Mouse (Mus musculus): ENCODE data around the gene Baz2b. TPM values are rescaled to one million over a fixed set of nuclear protein-coding genes. Genes with fewer than 3 reads are reported as not detected.
"Not testable (repeated sequence)": the region's sequence is repeated elsewhere in the genome, so short reads cannot be mapped to it uniquely, and the experiment has no call there.

Gene Baz2b
- polyA plus RNA-seq, 1 experiment, result 13.7 TPM

DNA sequence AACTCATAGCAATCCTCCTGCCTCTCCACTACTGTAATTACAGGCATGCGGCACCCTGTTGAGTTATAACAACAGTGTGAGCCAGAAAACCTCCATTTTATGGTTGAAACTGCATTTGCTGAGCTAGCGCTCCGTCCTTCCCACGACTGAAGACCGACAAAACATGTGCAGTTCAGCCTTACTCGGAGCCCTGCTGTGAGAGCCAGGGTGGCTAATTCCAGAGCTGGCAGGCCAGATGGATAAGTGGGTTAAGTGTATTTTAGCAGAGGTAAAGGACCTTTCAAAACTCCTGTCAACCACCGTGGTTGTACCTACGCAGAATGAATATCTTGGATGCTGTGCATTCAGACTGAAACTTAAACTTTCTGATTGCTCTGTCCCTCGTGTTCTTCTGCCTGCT is 355.3 kb downstream of the Baz2b start:
- no peaks in the 10 kb centered on the region for H3K36me3 ChIP-seq (ENCODE audit: control insufficient read depth, insufficient read depth, low read length)
- H3K27me3 ChIP-seq (ENCODE audit: control insufficient read depth, insufficient read depth, low read length), result no peaks in the 10 kb centered on the region
- DNase-seq (ENCODE audit: low read depth in 1 of 2, low spot score in 2 of 2), result no peak
- H3K4me3 ChIP-seq (ENCODE audit: extremely low read depth, insufficient read depth, insufficient read length), result no peak overlapping the region
- TF ChIP-seq CTCF (IDR thresholded peaks at IDR 0.05; ENCODE audit: extremely low read depth, insufficient read depth, insufficient read length, insufficient replicate concordance) (no peak), POLR2A (IDR thresholded peaks at IDR 0.05; ENCODE audit: low read depth, low read length) (no peak)
- H3K4me1 ChIP-seq (ENCODE audit: control insufficient read depth, insufficient read depth, insufficient read length), result no peaks in the 10 kb centered on the region
- WGBS, result 93% methylated on average over 9 of the region's 9 CpGs
- H3K27ac ChIP-seq (ENCODE audit: insufficient read depth, low read length), result no peak overlapping the region

DNA sequence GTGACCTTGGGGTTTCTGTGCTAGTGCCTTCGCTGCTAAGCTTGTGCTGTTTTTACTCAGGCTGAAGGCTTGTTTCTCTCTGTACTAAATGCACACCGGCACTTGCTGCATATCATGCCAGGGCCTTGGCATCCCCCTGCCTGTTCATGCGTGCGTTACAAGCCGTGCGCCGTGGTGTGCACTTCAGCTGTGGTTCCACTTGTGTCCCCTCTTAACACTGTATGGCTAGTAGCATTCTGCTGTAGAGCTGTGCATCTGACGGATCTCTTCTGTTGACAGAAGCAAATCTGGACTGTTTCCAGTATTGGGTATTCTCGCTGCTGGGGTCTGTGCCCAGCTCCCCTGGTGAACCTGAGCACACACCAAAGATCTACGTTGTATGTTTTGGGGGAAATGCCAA is 356.1 kb downstream of the Baz2b start:
- WGBS, result 93% methylated on average over 10 of the region's 10 CpGs
- no peak for DNase-seq (ENCODE audit: low read depth in 1 of 2, low spot score in 2 of 2)
- Histone ChIP-seq H3K27ac (ENCODE audit: insufficient read depth, low read length) (no peak overlapping the region), H3K4me1 (ENCODE audit: control insufficient read depth, insufficient read depth, insufficient read length) (no peaks in the 10 kb centered on the region), H3K36me3 (ENCODE audit: control insufficient read depth, insufficient read depth, low read length) (no peaks in the 10 kb centered on the region), H3K27me3 (ENCODE audit: control insufficient read depth, insufficient read depth, low read length) (no peaks in the 10 kb centered on the region), H3K4me3 (ENCODE audit: extremely low read depth, insufficient read depth, insufficient read length) (no peak overlapping the region)
- TF ChIP-seq POLR2A (IDR thresholded peaks at IDR 0.05; ENCODE audit: low read depth, low read length) (no peak), CTCF (IDR thresholded peaks at IDR 0.05; ENCODE audit: extremely low read depth, insufficient read depth, insufficient read length, insufficient replicate concordance) (no peak)

DNA sequence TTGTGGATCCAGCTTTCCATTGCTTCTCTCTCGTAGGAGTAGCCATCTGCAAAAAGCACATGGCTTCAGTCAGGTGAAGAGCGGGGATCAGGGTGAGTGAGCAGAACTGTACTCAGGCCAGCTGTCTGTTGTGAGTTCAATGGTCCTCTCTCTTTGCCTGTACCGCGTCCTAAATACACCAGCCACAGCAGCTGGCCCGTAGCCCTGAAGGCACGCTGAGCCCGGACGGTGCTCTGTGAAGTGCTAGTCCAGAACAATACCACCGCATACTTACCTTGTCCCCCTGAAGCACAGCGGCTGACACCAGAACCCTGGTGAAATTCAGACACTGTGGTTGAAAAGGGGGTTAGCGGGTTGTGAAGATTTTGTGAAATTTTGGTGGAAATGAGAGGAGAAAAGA is 356.7 kb downstream of the Baz2b start:
- no peak for DNase-seq (ENCODE audit: low read depth in 1 of 2, low spot score in 2 of 2)
- Histone ChIP-seq H3K36me3 (ENCODE audit: control insufficient read depth, insufficient read depth, low read length) (no peaks in the 10 kb centered on the region), H3K4me1 (ENCODE audit: control insufficient read depth, insufficient read depth, insufficient read length) (no peaks in the 10 kb centered on the region), H3K27ac (ENCODE audit: insufficient read depth, low read length) (no peak overlapping the region), H3K4me3 (ENCODE audit: extremely low read depth, insufficient read depth, insufficient read length) (no peak overlapping the region), H3K27me3 (ENCODE audit: control insufficient read depth, insufficient read depth, low read length) (no peaks in the 10 kb centered on the region)
- TF ChIP-seq CTCF (IDR thresholded peaks at IDR 0.05; ENCODE audit: extremely low read depth, insufficient read depth, insufficient read length, insufficient replicate concordance) (no peak), POLR2A (IDR thresholded peaks at IDR 0.05; ENCODE audit: low read depth, low read length) (no peak)
- 94% methylated on average over 11 of the region's 11 CpGs for WGBS

DNA sequence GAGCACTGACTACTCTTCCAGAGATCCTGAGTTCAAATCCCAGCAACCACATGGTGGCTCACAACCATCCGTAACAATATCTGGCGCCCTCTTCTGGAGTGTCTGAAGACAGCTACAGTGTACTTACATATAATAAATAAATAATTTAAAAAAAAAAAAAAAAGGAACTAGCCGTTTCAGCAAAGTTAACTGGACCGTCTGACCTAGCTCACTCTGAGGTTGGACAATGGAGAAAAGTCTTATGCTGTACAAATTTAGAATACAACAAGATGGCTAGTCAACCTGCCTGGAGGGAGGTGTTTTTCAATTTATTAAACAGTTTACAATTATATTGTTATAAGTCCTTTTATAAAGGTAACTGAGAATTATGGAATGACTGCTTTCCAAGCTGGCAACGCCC is 357.8 kb downstream of the Baz2b start:
- not testable (repeated sequence) for H3K4me1 ChIP-seq (ENCODE audit: control insufficient read depth, insufficient read depth, insufficient read length); DNase-seq (ENCODE audit: low read depth in 1 of 2, low spot score in 2 of 2); H3K27me3 ChIP-seq (ENCODE audit: control insufficient read depth, insufficient read depth, low read length); H3K4me3 ChIP-seq (ENCODE audit: extremely low read depth, insufficient read depth, insufficient read length); H3K27ac ChIP-seq (ENCODE audit: insufficient read depth, low read length); H3K36me3 ChIP-seq (ENCODE audit: control insufficient read depth, insufficient read depth, low read length)
- whole genome bisulfite sequencing, result 59% methylated on average over 5 of the region's 5 CpGs

Other genes starting within 250 kb of the Baz2b start
- 6.0 and 6.4 TPM in 2 replicates for gene March7, start within 50 bp of the Baz2b start, polyA plus RNA-seq (2012; rRNA removed)
- gene Cd302, start 74.6 kb upstream of the Baz2b start, polyA plus RNA-seq (2012; rRNA removed), result 15.3 and 16.9 TPM in 2 replicates
- 2.2 and 2.3 TPM in 2 replicates for gene Ly75, start 173.5 kb upstream of the Baz2b start, polyA plus RNA-seq (2012; rRNA removed)